Mouse (Mus musculus): ENCODE measurements at regions not wholly inside any gene's neighbourhood (a gene's known extent, or its start where the extent isn't known, plus 50 kb on each side); places are given as distances from the start of the nearest gene placed in this dataset.

- TF ChIP-seq CHD2 (IDR thresholded peaks at IDR 0.05; ENCODE audit: low read depth, low read length) (no peak), HCFC1 (IDR thresholded peaks at IDR 0.05; ENCODE audit: borderline replicate concordance, insufficient read depth, low read length) (no peak), ZNF384 (IDR thresholded peaks at IDR 0.05; ENCODE audit: low read depth, low read length) (no peak), MAFK (IDR thresholded peaks at IDR 0.05; ENCODE audit: insufficient read depth, low read depth, low read length) (no peak), ZC3H11A (IDR thresholded peaks at IDR 0.05; ENCODE audit: borderline replicate concordance, low read depth, low read length) (no peak)
- no peaks in the 10 kb centered on the region for H3K4me1 ChIP-seq (ENCODE audit: control insufficient read depth in 2 of 2, insufficient read depth in 2 of 2, low read length in 2 of 2, poor library complexity in 1 of 2)
- H3K4me3 ChIP-seq (ENCODE audit: insufficient read depth in 1 of 2, low read depth in 1 of 2, low read length in 2 of 2, poor library complexity in 1 of 2, severe bottlenecking in 1 of 2), result no peak overlapping the region
- no peak overlapping the region for H3K27ac ChIP-seq (ENCODE audit: insufficient read depth, low read depth, low read length, poor library complexity, severe bottlenecking)
- no peaks in the 10 kb centered on the region for H3K9me3 ChIP-seq (ENCODE audit: control insufficient read depth, insufficient read depth, low read depth, low read length)
- no peak for DNase-seq (ENCODE audit: low read depth, low spot score)
- no peak overlapping the region for H3K9ac ChIP-seq (ENCODE audit: insufficient read depth, low read depth, low read length, poor library complexity, severe bottlenecking)
- in situ Hi-C loops (cut with MboI; ENCODE audit: low sequenced_read_pairs in 2 of 2, unreplicated experiment in 2 of 2), result no loop called here
- no peaks in the 10 kb centered on the region for H3K36me3 ChIP-seq (ENCODE audit: control insufficient read depth, insufficient read depth, low read length, poor library complexity, severe bottlenecking)
Measured at GRCm38 (mm10) chr11:86859236-86859817, 51.8 kb upstream of the Dhx40 start.

GRCm38 (mm10) chr11:86858211-86858610 lies 50.7 kb upstream of the Dhx40 start:
- in situ Hi-C loops (cut with MboI; ENCODE audit: low sequenced_read_pairs in 2 of 2, unreplicated experiment in 2 of 2), result no loop called here
- Histone ChIP-seq H3K4me1 (ENCODE audit: control insufficient read depth in 2 of 2, insufficient read depth in 2 of 2, low read length in 2 of 2, poor library complexity in 1 of 2) (no peaks in the 10 kb centered on the region), H3K4me3 (ENCODE audit: insufficient read depth in 1 of 2, low read depth in 1 of 2, low read length in 2 of 2, poor library complexity in 1 of 2, severe bottlenecking in 1 of 2) (no peak overlapping the region), H3K9me3 (ENCODE audit: control insufficient read depth, insufficient read depth, low read depth, low read length) (no peaks in the 10 kb centered on the region), H3K9ac (ENCODE audit: insufficient read depth, low read depth, low read length, poor library complexity, severe bottlenecking) (no peak overlapping the region), H3K36me3 (ENCODE audit: control insufficient read depth, insufficient read depth, low read length, poor library complexity, severe bottlenecking) (no peaks in the 10 kb centered on the region), H3K27ac (ENCODE audit: insufficient read depth, low read depth, low read length, poor library complexity, severe bottlenecking) (no peak overlapping the region)
- no peak for DNase-seq (ENCODE audit: low read depth, low spot score)
- TF ChIP-seq CHD2 (IDR thresholded peaks at IDR 0.05; ENCODE audit: low read depth, low read length) (no peak), HCFC1 (IDR thresholded peaks at IDR 0.05; ENCODE audit: borderline replicate concordance, insufficient read depth, low read length) (no peak), ZC3H11A (IDR thresholded peaks at IDR 0.05; ENCODE audit: borderline replicate concordance, low read depth, low read length) (no peak), MAFK (IDR thresholded peaks at IDR 0.05; ENCODE audit: insufficient read depth, low read depth, low read length) (no peak), ZNF384 (IDR thresholded peaks at IDR 0.05; ENCODE audit: low read depth, low read length) (no peak)
